Mouse (Mus musculus): ENCODE measurements at regions not wholly inside any gene's neighbourhood (a gene's known extent, or its start where the extent isn't known, plus 50 kb on each side); places are given as distances from the start of the nearest gene placed in this dataset.

DNA sequence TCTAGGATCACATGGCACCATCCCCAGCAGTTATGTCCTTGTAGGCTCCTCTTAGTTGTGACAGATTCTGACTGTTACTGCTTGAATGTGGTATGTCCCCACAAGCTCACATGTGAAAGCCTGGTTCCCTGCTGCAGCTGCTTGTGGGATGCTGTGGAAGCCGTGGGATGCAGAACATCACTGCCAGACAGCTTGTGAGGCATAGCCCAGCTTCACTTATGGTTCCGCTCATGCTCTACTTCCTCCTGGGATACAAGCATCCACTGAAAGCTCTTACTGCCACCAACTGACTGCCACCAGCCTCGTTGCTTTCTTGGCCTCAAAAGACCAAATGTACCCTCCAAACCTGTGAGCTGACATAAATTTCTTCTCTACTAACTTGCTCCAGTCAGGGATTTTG is 167.7 kb upstream of the Ccdc122 start:
- DNase-seq (ENCODE audit: extremely low spot score): no peak

DNA sequence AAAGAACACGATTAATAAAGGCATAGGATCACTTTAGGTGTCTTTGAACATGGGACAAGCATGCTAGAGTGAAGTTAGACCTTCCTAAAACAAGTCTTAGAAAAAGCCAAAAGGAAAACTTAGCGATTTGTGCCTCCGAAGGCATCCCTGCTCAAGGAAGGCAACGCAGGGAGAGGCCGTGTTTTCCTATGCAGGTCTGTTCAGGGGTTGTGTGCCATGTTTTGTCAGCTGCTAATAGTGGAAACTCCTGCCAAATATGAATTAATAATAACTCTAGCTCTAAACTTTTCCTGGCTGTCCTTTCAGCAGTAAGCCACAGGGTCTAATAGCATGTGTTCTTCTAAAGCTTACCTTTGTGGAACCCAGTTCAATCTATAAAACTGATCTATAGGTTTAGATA is 168.4 kb upstream of the Ccdc122 start:
- DNase-seq (ENCODE audit: extremely low spot score): no peak

DNA sequence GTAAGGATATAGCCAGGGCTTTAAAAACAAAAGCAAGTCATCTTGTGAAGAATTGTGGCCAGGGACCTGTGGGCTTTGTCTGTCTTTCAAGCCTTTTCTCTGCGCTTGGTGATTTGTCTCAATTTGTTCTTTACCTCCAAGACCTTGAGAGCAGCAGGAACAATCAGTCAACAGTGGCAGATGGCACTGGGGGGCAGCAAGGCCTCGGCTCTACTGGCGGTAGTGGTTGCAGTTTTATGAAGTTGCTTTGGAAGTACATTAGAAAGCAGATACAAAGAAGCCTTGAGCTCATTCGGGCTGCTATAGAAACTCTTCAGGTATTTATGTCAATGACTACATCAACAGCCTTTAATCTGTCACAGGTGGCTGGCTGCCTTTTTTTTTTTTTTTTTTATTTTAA is 171.9 kb upstream of the Ccdc122 start:
- no peak for DNase-seq (ENCODE audit: extremely low spot score)

DNA sequence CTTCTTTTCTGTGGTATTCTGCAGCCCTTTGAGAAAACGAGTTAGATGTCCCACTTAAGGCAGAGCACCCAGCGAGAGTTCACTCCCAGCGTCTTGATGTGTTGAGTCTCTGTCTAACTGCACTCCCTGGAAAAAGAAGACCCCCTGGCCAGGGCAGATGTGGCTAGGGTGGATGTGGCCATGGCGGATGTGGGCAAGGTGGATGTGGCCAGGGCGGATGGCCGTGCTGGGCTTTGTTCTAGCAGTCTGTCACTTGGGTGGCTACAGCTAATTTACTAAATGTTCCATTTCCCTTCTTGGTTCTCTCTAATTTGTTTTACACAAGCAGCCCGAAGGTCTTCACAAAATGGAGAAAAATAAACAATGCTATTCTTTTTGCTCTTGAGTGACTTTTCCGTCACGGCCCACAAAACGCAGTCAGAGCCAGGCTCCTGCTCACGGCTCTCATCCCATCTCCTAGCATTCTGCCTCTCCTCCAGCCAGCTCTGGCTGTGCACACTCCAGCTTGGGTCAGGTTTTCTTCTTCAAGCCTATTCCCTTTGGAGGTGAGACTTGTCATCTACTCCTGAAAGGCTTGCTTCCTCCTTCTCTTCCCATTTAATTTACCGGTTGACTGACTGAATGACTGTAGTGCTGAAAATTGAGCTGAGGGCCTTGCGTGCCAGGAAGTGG is 173.4 kb upstream of the Ccdc122 start:
- no peak for DNase-seq (ENCODE audit: extremely low spot score)

DNA sequence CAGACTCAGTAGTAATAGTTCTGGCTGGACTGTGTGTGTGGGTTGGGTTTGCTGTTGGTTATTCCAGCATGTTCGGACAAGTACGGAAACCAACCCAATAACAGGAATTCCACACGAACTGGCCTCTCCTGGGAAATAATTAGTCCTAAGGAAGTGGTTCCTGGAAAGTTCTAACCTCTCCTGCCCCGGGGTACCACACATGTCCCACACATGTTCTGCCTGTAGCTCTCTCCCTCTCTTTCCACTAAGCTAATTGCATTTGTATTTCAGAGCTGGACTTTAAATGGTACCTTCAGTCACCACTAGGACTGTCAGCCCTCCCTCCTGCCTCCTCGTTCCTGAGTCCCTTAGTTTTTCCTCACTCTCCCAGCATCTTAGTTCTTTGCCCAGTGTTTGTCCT is 178.2 kb upstream of the Ccdc122 start:
- DNase-seq (ENCODE audit: extremely low spot score): no peak

DNA sequence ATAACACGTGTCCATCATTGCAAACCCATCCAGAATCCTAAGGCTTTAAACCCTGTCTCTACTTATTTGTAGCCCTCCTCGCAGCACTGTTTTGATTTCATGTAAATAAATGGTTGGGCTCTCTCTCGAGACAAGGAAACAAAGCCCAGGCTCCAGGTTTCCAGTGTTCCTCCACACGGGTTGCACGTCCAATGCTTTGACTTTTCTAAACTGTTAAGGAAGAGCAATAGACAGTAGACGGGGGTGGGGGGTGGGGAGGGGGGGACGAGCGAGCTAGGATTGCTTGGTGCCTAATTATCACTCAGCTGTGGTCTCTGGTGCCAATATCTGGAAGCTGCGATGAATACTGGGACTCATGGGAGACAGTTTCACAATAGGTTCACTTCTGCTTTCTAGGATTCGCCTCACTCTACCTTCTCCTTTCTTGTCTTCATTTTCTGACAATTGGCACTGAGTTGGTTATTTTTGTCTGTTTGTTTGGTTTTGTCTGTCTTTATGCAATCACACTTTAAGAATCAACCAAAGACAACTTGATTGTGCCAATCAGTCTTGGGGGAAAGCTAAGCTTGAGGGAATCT is 179.3 kb upstream of the Ccdc122 start:
- no peak for DNase-seq (ENCODE audit: extremely low spot score)

DNA sequence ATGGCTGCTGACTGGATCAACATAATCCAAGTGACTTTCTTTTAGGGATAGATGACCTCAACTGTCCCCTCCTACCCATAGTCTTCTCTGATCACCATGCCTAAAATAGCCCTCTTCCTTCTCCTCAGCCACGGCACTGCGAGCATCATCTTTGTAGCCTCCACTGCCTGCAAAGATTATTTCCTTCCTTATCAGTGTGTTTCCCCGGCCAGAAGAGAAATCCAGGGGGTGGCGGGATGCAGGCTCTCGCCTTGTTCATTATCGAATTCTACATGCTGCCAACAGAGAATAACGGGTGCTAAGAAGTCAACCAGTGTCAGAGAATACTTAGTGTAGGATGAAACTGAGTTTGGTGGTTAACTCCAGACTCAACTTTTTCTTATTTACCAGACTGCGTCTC is 180.0 kb upstream of the Ccdc122 start:
- DNase-seq (ENCODE audit: extremely low spot score): no peak

DNA sequence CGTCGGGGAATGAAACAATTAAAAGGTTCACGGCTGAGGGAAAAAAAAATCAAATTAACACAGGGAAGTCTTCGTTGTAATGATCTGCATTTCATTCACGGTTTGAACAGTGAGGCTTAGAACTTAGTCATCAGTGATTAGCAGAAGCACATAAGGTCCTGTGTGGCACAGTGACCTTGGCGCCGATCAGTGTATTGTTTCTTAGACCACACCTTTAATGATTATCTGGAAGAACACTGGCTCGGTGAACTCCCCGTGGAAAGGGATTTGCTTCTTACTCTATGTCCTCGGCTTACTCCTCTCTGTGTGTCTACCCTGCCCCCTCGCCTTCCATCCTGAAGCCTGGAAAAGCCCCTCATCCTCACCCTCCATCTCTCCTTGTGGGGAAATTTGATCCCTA is 181.6 kb upstream of the Ccdc122 start:
- no peak for DNase-seq (ENCODE audit: extremely low spot score)

DNA sequence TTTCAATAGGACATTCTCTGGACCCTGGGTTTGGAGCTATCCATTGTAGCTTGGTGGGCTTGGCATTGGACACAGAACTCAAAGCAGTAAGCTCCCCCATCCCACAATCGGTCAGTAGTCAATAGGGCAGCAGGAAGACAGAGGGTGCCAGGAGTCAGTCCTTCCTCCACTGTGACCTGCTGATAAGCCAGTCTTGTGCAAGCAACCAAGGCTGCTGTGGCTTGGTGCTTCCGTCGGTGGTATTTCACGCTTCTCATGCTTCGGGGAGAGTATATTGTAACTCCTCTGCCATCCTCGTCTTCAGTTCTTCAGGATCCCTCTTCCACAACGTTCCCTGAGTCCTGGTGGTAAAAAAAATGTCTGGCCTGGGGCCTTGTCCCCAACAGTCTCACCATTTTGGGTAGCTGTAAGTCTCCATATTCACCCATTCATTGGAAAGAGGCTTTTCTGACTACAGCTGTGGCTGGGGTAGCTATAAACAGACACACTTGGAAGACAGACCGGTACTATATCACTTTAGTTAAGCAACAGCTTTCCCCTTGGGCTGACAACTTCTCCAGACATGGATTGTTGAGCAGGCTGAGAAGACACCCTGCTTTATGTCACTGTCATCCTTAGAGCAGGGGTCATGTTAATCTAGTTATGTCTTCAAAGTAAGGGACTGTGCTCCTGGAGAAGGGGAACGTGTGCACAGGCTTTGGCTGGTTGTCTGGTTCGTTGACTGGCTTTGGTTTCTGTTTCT is 184.9 kb upstream of the Ccdc122 start:
- DNase-seq (ENCODE audit: extremely low spot score): no peak

DNA sequence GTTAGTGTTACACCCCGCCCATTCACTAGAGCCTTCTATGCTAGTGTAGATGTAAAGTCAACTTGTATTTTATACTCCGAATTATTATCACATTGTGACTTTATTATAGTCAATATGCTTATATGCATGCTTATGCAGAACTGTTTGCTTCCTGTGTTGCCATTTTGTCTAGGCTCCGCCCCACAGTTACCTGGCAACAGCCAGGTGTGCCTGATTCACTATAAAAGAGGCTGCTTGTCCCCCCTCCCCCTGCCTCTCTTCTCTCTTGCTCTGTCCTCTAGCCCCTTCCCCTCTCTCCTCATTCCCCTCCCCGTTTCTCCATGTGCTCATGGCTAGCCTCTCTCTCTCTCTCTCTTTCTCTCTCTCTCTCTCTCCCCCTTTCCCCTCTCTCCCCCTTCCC is 185.9 kb upstream of the Ccdc122 start:
- DNase-seq (ENCODE audit: extremely low spot score): no peak

DNA sequence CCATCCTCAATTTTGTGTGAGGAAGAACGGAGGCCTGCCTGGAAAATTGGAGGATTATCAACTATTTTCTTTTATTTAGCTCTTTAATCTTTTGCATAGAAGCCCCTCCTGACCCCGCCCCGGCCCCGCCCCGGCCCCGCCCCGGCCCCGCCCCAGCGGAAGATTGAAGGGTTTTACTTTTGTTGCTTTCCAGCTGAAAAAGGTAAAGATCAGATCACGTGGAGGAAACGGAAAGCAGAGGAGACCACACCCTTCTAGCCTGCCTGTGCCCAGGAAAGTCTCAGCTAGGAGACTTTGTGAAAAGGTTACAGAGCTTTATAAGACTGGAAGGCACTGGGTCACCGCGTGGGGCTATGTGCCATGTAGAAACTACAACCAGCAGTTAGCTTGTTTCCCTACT is 186.5 kb upstream of the Ccdc122 start:
- no peak for DNase-seq (ENCODE audit: extremely low spot score)

DNA sequence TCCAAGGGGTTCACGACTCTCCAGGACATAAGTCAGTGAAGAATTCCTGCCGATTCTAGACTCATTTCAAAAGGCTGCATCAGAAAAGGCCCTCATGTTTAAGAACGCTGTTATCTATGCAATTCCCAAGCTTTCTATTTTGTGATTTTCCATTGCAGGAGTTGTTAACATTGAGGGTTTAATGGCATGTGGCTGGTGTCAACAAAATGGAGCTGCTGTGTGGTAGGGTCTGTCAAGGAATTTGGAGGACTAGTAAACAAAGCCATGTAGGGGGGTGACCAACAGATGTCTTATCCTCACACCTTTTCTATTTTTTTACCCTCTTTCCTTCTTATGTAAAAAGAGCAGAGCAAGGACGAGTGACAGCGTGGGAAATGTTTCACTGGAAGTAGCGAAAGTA is 186.9 kb upstream of the Ccdc122 start:
- no peak for DNase-seq (ENCODE audit: extremely low spot score)

DNA sequence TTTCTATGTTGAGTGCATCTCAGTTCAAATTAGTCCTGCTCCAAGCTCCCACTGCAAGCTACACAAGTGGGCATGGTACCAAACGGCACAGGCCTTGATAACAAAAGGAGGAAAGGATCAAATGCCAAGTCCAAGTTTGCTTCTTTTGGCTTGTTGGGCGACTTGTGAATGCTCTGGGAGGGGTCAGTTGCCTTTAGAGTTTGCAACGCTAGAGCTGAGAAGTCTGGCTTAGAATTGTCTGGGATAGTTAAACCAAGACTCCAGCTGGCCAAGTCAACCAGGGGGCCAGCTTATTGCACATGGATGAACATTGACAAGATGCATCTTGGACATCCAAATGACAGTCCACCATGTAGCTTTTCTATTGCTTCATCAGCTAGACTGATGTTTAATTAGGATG is 187.5 kb upstream of the Ccdc122 start:
- DNase-seq (ENCODE audit: extremely low spot score): no peak

DNA sequence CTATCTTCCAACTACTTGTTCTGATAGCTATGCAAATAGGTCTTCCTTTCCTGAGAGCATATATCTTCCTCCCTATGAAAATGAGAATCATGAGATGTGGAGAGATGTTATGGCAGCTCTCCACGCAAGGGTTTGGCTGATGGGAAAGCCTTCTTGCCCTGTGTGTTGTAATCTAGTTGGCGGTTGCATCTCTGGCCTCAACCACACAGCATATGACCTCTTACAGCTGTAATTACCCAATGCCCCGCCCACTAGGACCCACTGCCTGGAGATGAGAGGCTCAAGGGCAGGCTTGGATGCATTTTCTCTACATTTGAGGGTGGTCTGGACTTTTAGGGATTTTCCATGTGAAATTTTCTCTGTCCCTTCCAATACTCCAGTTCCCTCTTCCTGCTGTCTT is 190.9 kb upstream of the Ccdc122 start:
- no peak for DNase-seq (ENCODE audit: extremely low spot score)

DNA sequence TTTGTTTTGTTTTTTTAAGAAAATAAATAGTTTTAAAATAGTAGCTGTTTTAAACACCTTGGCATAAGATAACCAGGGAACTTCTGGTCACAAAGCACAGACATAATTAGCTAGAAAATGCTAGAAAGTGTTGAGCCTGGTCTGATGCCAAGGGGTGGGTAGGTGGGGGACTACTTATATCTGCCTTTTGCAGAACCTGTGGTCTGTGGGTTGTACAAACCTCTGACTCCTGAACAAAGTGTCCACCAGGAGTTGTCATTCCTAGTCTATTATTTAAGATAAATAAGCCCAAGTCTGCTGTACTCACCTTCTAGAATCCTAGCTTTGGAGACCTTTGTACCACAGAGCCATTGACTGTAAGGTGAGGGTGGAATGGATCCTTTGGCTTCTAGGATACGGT is 191.9 kb upstream of the Ccdc122 start:
- no peak for DNase-seq (ENCODE audit: extremely low spot score)

DNA sequence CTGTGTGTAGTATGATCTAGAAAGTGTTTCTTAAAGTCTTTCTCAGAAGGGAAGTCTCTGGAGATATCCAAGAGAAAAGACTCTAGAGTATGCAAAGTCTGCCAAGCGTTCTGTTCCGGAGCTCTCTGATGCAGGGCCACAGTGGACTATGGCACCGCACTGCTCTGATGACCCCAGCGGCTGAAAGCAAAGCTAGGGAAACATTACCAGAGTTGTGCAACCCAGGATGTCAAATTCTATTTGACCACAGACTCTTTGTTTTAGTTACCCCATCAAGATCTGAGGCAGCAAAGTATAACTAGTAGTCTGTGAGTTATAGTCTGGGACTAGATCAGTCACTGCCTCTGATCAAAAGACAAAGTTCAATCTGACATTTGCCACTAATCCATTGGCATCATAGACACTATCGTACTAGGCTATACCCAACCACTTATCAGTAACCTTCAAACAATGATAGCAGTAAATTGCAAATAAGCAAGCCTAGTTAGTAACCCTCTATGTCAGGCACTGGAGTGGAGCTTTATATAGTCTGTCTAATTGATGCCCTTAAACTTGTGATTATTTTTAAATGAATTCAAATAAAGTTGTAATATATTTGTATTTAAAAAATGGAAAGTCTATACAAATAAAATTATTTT is 198.9 kb upstream of the Ccdc122 start:
- DNase-seq (ENCODE audit: extremely low spot score): no peak

DNA sequence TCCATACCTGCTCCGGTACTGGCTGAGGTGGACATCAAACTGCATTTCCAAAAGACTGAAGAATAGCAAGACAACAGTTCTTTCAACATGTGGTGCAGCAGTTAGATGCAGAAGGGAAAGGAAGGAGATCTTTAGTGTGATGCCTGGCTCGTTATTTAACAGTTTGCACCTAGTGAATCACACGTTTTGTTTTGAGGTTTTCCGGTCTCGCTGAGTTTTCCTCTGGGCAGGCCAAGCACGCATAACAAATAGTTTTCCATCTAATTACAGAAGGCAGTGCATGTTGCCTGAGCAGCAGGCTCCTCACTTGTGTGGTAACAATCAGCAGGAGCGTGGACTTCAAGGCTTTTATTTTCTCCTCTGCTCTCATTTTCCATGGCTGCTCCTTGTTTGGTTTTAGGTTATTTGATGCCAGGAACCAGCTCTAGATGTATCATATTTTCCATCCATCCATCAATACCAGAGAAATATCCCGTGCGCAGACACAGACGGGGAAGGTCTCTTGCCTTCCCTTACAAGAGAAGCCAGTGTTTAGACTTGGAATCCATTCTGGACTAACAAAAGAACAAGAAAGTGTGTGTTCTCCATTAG is 199.6 kb upstream of the Ccdc122 start:
- DNase-seq (ENCODE audit: extremely low spot score): no peak

DNA sequence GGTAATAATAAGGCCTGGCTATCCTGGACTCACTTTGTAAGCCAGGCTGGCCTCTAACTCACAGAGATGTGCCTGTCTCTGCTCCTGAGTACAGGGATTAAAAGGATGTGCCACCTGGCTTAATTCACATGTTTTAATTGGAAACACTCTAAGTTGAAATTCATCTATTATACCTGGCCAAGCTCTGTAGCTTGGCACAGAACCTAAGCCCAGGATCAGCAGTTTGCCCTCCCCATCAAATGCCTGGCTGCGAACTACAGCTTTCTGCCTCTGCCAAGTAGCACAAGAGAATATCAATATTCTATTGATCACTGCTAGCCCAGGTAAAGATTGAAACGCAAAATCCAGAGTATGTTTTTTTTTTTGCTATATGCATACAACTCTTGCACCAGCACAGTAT is 200.3 kb upstream of the Ccdc122 start:
- DNase-seq (ENCODE audit: extremely low spot score): no peak

DNA sequence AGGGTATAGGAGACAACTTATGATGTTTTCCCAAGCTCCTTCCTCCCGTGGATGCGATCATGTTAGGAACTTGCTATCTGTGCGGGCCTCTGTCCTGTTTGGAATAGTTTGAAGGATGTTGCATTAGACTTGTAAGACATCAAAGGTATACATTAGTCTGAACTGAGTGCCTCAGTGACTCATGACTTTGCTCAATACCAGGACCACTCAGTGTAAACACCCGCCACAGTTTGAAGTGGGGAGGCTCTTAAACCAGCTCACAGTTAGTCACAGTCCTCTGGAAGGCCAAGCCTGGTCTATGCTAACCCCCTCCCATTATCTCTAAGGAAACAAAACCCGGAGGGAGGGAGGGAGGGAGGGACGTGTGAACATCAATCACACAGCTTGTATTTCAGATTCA is 202.5 kb upstream of the Ccdc122 start:
- DNase-seq (ENCODE audit: extremely low spot score): no peak

DNA sequence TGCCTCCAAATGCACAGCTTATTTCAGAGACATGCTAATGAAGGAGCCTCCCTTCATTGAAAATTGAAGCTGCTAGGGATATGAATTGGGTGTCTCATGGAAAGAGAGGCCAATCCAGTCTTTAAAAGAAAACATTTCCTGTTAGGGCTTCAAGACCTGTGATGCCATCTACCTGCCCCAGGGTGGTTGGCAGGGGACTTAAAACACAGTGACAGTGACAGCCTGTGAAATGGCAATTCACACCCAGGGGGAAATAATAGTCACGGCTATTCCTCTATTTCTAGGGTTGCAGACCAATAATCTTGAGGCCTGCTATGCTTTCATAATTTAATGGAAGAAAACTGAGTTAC is 207.4 kb upstream of the Ccdc122 start:
- no peak for DNase-seq (ENCODE audit: extremely low spot score)

DNA sequence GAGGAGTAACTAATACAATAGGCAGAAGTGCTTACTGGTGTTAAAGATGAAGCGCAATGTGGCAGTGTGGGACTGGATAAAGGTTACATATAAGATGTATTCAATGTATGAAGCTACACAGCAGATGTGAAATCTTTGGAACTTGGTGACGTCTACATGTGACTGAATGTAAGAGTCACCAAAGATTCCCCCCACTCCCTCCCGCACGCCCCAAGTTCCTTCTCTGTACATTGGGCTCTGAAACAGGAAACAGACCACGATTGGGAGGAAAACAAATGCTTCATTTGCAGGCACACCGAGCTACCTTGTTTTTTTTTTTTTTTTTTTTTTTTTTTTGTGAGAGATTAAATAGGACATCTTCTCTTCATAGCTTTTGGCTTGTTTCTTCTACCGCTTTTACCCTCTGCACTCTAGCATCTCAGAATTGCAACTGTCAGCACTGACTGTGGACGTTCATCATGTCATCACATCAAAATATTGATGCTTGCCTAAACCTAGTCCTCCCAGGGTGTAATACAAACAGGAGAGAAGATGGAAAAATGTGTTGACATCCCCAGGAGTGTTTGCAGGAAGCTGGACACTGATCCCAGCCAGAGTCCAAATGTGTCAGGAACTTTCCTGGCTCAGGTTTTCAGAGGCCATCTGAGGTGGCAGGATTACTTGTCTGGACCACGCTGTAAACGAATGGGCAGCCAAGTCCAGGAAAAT is 208.0 kb upstream of the Ccdc122 start:
- DNase-seq (ENCODE audit: extremely low spot score): no peak

DNA sequence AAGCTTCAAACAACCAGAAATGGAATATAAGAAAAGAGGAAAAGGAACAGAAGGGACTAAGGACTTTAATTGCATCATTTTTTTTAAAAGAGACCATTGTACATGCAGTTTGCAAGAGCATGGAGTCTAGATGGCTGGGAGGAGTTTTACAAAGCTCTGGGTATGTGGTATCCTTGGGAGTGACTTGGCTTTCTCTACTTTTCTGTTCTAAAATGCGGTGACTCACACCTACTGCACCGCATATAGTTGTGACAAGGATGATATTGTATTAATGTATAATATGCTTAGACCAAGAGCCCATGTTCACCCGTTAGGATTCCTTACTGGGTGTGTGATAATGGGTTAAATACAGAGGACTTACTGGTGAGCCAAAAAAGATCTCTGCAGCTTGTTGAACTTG is 212.5 kb upstream of the Ccdc122 start:
- no peak for DNase-seq (ENCODE audit: extremely low spot score)

Data from embryo, embryonic 9.5 days (tissue).